Mouse (Mus musculus): Measurements from ENCODE around the gene Wt1.

DNA sequence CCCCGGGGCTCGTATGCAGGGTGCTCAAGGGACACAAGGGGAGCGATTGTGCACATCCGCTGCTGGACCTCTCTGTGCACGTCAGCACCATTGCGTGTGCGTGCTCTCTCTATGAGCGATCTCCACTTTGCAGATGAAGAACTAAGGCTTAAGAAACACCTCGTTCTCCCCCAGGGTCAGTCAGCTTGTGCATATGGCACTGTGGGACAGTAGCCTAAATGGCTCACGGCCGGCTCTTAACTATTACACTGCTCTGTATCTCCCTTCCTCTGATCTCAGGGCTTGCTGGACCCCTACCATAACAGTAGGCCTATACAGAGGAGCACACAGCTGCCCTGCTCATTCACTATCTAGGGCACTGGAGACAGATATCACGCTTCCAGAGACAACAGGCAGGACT, 52.5 kb downstream of the Wt1 start:
- no peak for TF ChIP-seq CTCF (IDR thresholded peaks at IDR 0.05; ENCODE audit: extremely low read depth, insufficient read depth, insufficient read length, insufficient replicate concordance)
- no peak for TF ChIP-seq POLR2A (IDR thresholded peaks at IDR 0.05; ENCODE audit: low read depth, low read length)
